Mouse (Mus musculus) embryo, embryonic 11.5 days (tissue): ENCODE data around the gene Slc38a9.

Source experiments
- DNase-seq: peaks from one replicate; pipeline ENCODE4 v3.0.0-alpha.2; 2012; ENCODE audit warnings: low read depth, low spot score

Gene Slc38a9

DNA sequence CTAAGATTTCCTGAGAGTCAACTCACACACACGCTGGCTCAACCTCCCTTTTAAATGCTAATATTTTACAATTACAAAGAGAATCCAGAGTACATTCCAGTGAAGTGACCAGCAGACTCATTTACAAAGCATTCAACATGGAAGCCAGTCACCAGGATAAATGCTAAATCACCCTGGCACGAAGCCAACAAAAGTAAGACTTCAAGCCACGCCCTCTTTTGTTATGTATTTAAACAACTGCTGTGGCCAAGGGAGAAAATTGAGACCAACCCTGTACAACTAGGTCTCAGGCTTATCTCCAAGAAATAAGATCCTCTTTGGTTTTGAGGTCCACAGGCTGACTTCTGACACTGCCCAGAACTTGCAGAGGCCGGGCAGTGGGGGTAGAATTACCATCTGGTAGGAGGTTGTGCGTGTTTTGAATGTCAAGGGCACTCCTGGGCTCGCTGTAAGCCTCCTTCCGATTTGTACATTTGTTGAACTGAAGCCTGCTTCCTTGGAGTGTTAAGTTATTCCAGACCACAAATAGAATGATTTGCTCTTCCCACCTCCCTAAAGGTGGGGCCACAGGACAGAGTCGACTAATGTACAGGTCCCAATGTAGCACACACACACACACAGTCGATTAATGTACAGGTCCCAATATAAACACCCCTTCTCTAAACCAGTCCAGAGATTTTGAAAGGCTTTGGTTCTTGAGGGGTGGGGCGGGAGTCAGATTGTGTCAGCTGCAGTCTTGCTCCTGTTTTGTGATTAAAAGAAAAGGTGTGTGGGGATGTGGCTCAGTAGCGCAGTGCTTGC, 110.2 kb downstream of the Slc38a9 start:
- no peak for DNase-seq

DNA sequence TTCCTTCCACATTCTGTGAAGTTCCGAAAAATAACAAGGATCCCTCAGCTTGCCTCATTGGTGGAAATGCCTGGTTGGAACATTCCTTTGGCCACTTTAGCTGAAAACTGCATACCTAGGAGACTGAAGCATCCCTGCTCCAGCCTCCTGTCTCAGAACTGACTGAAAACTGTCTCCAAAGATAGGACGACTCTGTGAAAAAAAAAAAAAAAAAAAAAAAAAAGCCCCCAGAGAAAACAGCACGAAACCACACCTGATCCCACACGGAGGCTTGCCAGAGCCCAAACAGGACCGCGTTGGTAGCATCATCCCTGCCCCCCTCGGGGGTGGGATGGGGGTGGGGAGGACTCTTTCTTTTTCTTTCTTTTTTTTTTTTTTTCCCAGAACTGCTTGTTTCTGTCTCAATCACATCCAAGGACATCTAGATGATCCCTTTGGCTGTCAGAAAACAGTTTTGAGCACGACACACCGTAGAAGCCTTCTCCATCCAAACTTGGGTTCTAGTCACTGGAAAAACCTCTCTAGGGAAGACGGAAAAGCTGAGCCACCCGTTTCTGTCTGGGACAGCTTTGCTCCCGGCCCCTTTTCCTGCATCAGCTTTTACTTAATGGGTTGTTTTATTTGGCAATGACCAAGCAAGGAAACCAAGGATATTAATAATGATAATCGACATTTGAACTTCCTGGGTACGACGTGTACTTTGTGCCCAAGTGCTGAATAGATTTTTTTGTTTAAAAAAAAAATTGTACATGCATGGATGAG, 111.1 kb downstream of the Slc38a9 start:
- DNase-seq: no peak

DNA sequence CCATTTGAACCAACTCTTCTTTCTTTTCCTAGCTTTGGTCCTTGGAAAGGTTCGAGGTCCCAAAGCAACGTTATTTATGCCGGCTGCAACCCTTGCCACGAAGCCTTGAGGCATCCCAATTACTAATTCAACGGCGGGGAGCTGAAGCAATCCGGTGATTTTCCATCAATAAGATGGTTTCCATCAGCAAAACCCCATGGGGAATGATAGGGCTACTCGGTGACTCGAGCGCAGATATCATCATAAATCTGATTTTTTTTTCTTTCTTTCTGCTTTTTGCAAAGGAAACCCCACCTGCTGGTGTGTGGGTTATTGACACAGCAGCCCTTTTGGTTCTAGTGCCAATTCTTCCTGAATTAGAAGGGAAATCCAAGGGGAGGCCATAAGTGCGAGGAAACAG, 111.7 kb downstream of the Slc38a9 start:
- no peak for DNase-seq

DNA sequence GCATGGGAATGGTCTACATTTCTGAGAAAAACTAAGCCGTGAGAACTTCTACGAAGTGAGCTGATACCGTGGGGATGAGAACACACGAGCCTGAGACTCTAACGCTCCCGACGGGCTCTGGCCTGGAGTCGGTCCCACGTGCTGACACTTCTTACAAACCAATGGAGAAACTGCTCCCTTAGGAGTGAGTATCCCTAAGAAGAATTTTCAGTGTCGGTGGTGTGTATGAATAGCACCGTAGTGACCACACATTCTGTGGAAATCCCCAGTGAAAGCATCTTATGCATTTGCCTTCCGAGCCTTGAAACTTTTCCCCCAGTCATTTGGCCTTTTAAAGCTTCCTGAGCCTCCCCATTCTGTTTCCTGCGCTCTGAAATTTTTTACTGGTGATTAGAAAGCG, 112.3 kb downstream of the Slc38a9 start:
- no peak for DNase-seq

DNA sequence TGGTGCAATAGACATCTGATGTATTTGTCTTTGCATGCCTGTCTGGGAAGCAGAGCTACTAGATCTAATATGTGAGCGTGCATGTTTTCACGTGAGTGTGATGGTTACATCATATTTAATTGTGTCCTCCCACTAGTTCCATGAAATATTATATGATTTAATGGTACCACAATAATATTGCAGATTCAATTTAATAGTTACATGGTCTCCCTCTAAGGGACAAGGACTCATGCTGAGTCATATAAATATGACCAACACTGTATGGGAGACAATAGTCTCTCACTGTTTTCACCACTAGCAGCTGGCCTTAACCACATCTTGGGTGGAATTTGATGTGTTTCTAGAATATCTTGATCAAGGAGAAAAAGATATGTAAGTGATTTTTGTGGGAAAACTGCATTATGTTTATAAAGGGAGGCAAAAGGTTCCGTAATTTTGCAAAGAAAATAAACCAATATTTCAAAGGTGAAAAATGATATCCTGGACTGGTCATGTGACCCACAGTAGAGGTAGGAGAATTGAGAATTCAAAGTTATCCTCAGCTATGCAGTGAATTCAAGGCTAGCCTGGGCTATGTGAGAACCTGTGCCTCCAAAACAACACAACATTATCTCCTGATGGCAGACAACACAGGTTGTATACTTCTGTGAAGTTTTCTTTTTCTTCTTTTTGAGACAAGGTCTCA, 113.6 kb downstream of the Slc38a9 start:
- DNase-seq: no peak

DNA sequence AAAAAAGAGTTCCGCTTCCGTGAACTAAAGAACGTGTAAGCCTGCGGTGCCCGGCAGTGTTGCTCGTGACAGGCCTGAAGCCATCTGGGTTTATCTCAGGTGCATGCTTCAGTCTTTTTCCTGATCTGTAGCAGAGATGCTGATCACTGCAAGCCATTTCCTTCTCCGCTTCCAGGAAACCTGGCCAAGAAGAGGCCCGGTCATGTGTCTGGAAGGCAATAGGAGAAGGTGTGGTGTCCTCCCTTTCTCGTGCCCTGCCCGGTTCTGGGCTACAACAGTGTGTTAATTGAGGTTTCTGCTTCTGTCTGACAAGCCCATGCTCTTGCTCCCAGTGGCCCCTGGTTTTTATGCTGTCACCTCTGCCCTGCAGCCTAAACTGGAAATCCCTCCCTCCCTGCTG, 115.3 kb downstream of the Slc38a9 start:
- DNase-seq: no peak

DNA sequence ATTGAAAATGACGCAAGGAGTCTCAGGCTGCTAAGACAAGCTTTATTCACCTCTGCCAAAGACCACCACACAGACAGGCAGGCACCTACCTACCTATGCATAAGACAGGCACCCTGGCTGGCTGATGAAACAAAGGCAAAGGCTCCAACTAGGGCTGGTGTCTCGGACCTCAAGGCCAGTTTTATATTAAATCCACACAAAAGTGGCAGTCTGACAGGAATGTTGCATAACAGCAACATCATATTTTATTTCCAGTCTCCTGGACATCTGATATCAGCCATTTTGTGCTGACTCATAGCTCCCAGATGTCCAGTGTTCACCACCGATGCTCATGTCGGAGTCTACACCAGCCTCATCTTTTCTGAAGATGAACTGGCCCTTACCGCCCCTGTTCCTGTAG, 117.9 kb downstream of the Slc38a9 start:
- no peak for DNase-seq

DNA sequence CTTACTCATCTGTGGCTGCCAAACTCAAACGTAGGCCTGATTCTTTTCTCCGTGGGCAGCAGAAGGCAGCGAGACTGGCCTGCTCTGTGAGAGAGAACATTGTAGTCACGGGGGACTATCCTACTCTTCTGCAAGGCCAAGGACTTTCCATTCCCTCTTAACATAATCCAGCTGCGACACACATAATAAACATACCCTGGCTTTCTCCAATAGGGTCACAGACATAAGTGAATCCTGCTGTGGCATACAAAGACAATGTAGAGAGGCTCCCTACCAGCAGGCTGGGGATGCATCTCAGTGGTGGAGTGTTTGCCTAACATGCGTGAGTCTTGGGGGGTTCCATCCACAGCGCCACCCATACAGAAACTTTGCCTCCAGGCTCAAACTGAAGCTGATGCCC, 124.8 kb downstream of the Slc38a9 start:
- DNase-seq: no peak

DNA sequence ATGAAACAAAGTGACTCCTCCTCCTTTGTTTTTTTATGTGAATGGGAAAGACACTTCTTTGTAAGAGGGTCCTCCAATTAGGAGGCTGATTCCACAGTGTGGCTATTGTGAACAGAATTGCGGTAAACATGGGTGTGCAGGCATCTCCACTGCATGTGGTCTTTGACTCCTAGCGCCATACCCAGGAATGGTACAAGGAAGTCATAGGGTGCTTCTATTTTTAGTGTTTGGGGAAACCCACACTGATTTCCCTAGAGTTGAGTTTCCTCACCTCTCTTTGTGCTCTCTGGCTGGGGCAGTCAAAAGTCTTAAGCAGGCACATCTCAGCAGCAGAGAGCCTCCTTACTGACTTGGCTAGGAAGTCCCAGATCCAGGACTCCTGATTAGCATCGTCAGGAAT, 125.6 kb downstream of the Slc38a9 start:
- no peak for DNase-seq

DNA sequence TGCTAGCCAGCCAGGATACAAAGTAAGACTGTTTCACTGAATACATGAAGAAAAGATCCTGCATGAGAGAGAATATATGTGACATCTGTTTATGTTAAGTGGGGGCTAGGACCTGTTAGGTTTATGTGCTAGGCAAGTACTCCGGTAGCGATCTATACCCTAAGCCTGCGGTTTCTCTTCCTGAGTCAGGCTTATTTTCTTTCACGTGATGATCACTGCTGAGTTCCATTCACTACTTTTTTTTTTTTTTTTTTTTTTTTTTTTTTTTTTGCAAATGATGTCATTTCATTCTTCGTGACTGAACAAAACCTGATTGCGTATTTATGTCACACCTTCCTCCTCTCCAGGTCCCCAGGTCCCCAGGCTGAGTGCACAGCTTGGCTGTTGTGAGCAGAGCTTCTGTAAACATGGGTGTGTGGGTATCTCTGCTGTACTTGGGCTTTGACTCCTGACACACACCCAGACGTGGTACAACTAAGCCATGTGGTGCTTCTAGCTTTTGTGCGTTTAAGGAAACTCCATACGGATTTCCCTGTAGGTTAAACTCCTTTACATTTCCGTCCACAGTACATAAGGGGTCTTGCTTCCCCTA, 126.5 kb downstream of the Slc38a9 start:
- no peak for DNase-seq
